Mouse (Mus musculus) urinary bladder, postnatal 10 days (tissue): ENCODE measurements around the gene Btbd2.
"Not testable (repeated sequence)": the region's sequence is repeated elsewhere in the genome, so short reads cannot be mapped to it uniquely, and the experiment has no call there.

Experiments used
- DNase-seq: peaks from one replicate; pipeline ENCODE4 v3.0.0; 2022; ENCODE audit warnings: low spot score

Btbd2 gene

DNA sequence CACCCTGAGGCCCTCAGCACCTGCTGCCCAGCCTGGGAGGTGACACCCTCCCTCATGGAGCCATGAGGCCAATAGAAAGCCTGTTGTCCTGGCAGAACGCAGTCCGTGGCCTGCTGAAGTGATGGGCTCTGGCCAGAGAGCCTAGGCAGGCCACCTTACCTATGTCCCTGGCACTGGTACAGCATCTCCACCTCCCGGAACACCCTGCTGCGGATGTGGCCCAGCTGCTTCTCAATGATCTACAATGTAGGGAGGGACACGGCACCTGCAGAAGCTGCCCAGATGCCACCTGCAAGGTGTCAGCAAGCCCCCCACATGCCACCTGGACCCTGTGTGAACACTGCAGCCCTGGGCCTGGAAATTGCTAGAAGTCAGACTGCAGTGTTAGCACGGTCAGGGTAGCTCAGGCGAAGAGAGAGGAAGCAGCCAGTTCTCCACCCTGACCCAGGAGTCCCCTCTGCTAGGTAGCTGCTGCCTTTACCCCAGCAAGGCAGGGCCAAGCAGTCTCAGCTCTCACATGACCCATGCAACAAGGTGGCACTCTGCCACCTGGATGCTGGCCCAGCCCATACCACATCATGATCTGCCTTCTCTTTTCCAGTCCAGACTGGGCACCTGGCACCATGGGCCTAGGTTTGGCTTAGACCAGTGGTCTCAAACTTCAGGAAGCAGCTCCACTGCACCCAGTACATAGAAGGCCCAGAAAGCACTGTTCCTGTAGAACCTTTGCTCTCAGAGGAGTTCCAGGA, 13.0 kb upstream of the Btbd2 start:
- no peak for DNase-seq

- DNase-seq, result no peak
Measured at GRCm38 (mm10) chr10:80669018-80669417, 12.1 kb upstream of the Btbd2 start.

DNA sequence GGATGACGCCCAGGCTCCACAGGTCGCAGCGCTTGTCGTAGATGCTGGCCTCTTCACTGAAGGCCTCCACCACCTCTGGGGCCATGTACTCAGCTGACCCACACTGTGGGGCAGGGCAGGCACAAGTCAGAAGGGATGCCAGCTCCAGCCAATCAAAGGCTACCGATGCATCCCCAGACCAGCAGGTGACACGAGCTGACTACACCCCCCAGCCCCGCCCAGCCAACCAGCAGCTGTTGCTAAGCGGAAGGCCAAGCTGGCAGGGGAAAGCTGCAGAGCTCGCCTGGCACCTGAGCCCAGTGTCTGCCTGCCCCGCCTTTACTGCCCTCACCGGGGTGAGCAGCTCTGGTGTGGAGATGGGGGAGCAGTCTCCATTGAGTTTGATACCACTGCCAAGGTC, 11.7 kb upstream of the Btbd2 start:
- DNase-seq, result no peak

- DNase-seq, result no peak
Measured at GRCm38 (mm10) chr10:80666837-80667412, 10.1 kb upstream of the Btbd2 start.

DNA sequence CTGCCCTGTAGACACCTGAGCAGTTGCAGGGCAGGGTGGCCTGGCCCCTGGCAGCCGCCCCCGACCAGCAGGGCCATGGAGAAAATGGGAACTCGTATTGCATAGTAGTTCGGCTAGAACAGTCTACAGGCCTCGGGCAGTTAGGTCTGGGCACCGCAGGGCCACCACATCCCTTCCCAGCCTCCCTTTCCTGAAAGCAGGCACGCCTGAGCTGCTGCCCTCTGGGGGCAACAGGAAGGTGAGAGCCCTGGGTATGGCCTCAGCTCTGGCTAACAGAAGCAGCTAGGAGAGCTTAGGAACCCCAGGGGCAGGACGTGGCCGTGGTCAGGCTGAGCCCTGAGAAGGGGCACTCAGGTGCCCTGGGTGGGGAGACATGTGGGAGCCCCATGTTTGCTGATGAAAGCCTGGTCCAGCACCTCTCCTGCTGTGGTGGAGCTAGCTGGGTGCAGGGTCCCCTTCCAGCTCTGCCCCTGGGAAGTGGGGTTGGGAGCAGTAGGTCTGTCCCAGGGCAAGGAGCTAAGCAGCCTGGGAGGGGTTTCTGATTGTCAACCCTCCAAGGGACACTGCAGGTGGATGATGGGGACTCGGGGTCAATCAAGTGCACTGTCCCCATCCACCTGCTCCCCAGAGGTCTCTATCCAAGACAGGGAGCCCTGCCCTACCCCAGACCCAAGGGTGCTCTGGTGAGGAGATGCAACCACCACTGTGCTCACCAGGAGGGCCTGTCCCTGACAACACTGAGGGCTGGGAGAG, 9.3 kb upstream of the Btbd2 start:
- no peak for DNase-seq

- DNase-seq, result no peak
Measured at GRCm38 (mm10) chr10:80665459-80665858, 8.6 kb upstream of the Btbd2 start.

GRCm38 (mm10) chr10:80665016-80665380, 8.1 kb upstream of the Btbd2 start:
- DNase-seq, result no peak

GRCm38 (mm10) chr10:80664197-80665015, 7.5 kb upstream of the Btbd2 start:
- DNase-seq, result peak; percentile 62

DNA sequence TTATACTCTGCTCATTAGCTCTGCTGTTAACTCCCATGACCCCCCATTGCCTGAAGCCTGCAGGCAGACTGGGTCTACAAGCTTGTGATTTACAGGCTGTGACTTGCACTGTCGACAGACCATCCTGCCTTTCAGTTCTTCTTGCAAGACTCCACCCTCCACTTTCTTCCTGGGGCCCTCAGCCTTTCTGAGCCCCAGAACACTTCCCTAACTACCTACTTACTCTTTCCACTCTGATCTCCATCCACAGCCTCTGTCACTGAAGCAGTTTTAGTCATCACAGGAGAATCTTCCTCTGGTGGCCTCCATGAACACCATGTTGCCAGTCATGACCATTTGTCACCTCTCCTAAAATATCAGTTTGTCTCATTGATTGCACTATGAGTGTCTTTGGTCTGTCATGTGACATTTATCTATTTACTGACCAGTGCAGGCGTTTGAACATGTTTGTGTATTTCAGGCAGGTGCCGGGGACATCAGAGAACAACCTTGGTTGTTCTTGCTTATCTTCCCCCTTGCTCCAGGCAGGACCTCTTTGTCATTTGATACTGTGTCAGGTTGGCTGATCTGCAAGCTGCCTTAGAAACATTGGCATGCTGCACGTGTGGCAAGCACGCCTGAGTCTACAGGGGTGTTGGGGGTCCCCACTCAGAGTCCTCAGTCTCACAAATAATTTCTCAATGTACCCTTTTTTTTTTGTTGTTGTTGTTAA, 6.8 kb upstream of the Btbd2 start:
- no peak for DNase-seq

DNA sequence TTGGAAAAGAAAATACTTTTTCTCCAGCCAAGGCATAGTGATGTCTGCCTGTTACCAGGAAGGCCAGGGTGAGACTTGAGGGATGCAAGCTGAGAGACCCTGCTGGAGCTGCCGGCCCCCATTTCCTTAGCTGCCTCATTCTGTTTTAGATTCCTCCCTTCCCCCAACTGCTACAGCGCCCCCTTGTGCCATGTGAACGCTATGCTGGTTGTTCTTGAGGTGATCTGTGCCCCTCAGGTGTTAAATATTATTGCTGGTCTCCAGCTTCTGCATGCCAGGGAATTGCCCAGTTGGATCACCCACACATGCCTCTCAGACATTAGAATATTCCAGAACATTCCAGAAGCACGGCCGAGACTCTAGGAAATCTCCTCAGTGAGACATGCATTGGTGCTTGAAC, 4.3 kb upstream of the Btbd2 start:
- DNase-seq, result no peak

DNA sequence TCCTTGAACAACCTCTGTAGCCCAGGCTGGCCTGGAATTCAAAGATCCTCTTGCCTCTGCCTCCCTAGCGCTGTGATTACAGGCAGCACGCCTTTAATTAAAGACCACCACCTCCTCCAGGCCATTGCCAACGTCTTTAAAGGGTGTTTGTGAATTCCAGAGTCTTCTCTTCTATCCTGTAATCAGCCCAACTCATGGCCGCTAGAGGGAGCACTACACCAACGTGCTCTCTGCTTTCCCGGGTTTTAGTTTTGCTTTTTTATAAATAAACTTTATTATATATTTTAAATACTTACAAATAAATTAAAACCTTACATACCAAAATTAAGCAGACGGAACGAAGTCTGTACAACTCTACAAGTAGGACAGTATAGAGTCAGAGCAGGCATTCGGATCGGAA, 2.3 kb upstream of the Btbd2 start:
- DNase-seq, result no peak

- no peak for DNase-seq
Measured at GRCm38 (mm10) chr10:80658841-80659202, 2.0 kb upstream of the Btbd2 start.

DNA sequence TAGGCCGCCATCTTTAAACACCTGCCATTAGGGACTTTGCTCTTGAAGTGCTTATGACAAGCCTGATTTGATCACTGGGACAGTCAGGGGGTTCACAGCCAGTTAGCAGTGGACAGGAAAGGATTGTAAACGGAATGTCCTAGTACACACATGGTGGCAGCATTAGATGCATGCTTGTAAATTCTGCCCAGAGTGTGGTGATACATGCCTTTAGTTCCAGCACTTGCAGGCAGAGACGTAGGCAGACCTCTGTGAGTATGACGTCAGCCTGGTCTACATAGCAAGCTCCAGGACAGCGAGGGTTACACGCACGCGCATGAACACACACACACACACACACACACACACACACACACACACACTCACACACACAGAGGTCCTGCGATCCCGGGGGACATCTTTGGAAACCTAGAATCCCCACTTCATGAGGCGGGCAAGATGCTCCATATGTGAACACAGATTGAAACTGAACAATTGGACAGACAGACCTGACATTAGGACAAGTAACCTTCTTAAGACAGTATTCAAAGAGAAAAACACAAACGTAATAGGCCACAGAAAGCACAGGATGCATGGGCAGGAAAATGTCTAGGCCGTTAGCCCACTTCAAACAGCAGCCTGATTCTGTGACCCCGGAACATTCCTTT, 1.4 kb upstream of the Btbd2 start:
- no peak for DNase-seq

- peak; percentile 89 for DNase-seq
Measured at GRCm38 (mm10) chr10:80656130-80656862, 575 bp downstream of the Btbd2 start.

- no peak for DNase-seq
Measured at GRCm38 (mm10) chr10:80655406-80656129, 1.3 kb downstream of the Btbd2 start.

- DNase-seq, result no peak
Measured at GRCm38 (mm10) chr10:80654866-80655265, 2.0 kb downstream of the Btbd2 start.

GRCm38 (mm10) chr10:80653156-80653720, 3.6 kb downstream of the Btbd2 start:
- DNase-seq, result no peak

GRCm38 (mm10) chr10:80650392-80650791, 6.5 kb downstream of the Btbd2 start:
- DNase-seq, result no peak

GRCm38 (mm10) chr10:80649910-80650309, 7.0 kb downstream of the Btbd2 start:
- DNase-seq, result not testable (repeated sequence)

DNA sequence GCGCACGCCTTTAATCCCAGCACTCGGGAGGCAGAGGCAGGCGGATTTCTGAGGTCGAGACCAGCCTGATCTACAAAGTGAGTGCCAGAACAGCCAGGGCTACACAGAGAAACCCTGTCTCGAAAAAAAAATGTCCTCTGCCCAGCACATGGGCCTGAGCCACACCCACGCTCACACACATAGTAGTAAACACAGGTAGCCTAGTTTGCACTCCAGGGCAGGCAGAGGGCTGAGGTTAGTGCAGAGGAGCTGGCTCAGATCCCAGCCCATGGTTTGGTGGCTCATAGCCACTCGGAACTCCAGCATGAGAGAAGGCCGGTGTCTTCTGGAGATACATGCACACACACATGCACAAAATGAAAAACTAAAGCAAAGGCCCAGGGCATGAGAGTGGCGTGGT, 9.9 kb downstream of the Btbd2 start:
- DNase-seq, result no peak
